Mouse (Mus musculus) lung, postnatal 0 days (tissue): ENCODE data around the gene Ogdhl. TPM values are rescaled to one million over a fixed set of nuclear protein-coding genes. Genes with fewer than 3 reads are reported as not detected.

Source experiments
- ATAC-seq: fragments of 200-750 bp; cut with Nextera tagmentation; 2 replicates; pipeline ENCODE4 v1.8.0; 2017; ENCODE audit warnings: moderate library complexity
- DNase-seq: peaks from one replicate; pipeline ENCODE4 v3.0.0-alpha.2; 2016; ENCODE audit warnings: low spot score
- H3K27ac ChIP-seq: fragments of 300-500 bp; sonication (generic); 2 replicates; pipeline ENCODE4 v1.5.1; 2014; ENCODE audit warnings: antibody characterized with exemption, mild to moderate bottlenecking, low read length, mixed read lengths
- H3K27me3 ChIP-seq: fragments of 300-500 bp; sonication (generic); replicated peaks from 2 replicates; pipeline ENCODE4 v1.6.1; 2014; ENCODE audit warnings: low read length, mixed read lengths; ENCODE audit not compliant: insufficient read depth
- H3K36me3 ChIP-seq: fragments of 300-500 bp; sonication (generic); 2 replicates; pipeline ENCODE4 v1.6.1; 2014; ENCODE audit warnings: low read length, mixed read lengths; ENCODE audit not compliant: insufficient read depth
- H3K4me1 ChIP-seq: fragments of 300-500 bp; sonication (generic); 2 replicates; pipeline ENCODE4 v1.6.1; 2014; ENCODE audit warnings: antibody characterized with exemption, low read depth, low read length, mixed read lengths; ENCODE audit not compliant: insufficient read depth
- H3K4me2 ChIP-seq: fragments of 300-500 bp; sonication (generic); replicated peaks from 2 replicates; pipeline ENCODE4 v1.6.1; 2014; ENCODE audit warnings: low read depth, mild to moderate bottlenecking, low read length, moderate library complexity, mixed read lengths
- H3K4me3 ChIP-seq: fragments of 300-500 bp; sonication (generic); 2 replicates; pipeline ENCODE4 v1.5.1; 2014; ENCODE audit warnings: low read depth, low read length
- H3K9ac ChIP-seq: fragments of 300-500 bp; sonication (generic); replicated peaks from 2 replicates; pipeline ENCODE4 v1.6.1; 2014; ENCODE audit warnings: low read depth, mild to moderate bottlenecking
- H3K9me3 ChIP-seq: fragments of 300-500 bp; sonication (generic); 2 replicates; pipeline ENCODE4 v1.6.1; 2016; ENCODE audit warnings: low read length, mixed read lengths
- CTCF ChIP-seq: IDR thresholded peaks from 2 replicates; pipeline ENCODE4 v1.5.1; 2016; ENCODE audit warnings: antibody characterized with exemption, mild to moderate bottlenecking
- EP300 ChIP-seq: IDR thresholded peaks from 2 replicates; pipeline ENCODE4 v1.6.1; 2016; ENCODE audit warnings: antibody characterized with exemption, mild to moderate bottlenecking, control low read depth
- WGBS: fragments of 180-500 bp; shearing (Covaris S2); extraction: QIAGEN DNeasy Blood & Tissue Kit; methylation state at CpG from one replicate; pipeline ENCODE4 v1.1.7; 2014; 5-methylcytosine and 5-hydroxymethylcytosine counted together
- polyA plus RNA-seq: library from polyadenylated mRNA; unstranded; fragments of >200 nt; fragmentation: Nextera tagmentation; extraction: Ambion mirVana; gene quantifications from 2 replicates; pipeline ENCODE4 v1.2.1, GENCODE M21; 2015

Ogdhl gene
- polyA plus RNA-seq, 1 experiment from 2014 or later = 1.1 TPM

- Histone ChIP-seq H3K4me3 (no peak overlapping the region), H3K27ac (no peak overlapping the region), H3K36me3 (no peaks in the 10 kb centered on the region), H3K4me1 (no peaks in the 10 kb centered on the region), H3K4me2 (no peak overlapping the region), H3K9me3 (no peaks in the 10 kb centered on the region), H3K9ac (no peak overlapping the region), H3K27me3 (no peaks in the 10 kb centered on the region)
- ATAC-seq = no peak
- TF ChIP-seq CTCF (no peak), EP300 (no peak)
- DNase-seq = no peak
- WGBS = 12% methylated on average over 4 of the region's 4 CpGs
Observed at GRCm38 (mm10) chr14:32317822-32318221, 4.0 kb upstream of the Ogdhl start.

- Histone ChIP-seq H3K27me3 (no peaks in the 10 kb centered on the region), H3K9me3 (no peaks in the 10 kb centered on the region), H3K27ac (no peak overlapping the region), H3K4me2 (no peak overlapping the region), H3K9ac (no peak overlapping the region), H3K4me3 (no peak overlapping the region), H3K4me1 (no peaks in the 10 kb centered on the region), H3K36me3 (no peaks in the 10 kb centered on the region)
- TF ChIP-seq EP300 = no peak
- no peak for TF ChIP-seq CTCF
- ATAC-seq = no peak
- no peak for DNase-seq
- 83% methylated on average over 5 of the region's 5 CpGs for WGBS
Observed at GRCm38 (mm10) chr14:32323221-32323620, 1.4 kb downstream of the Ogdhl start.

- Histone ChIP-seq H3K4me1 (no peaks in the 10 kb centered on the region), H3K4me2 (no peak overlapping the region), H3K27ac (no peak overlapping the region), H3K27me3 (no peaks in the 10 kb centered on the region), H3K4me3 (no peak overlapping the region), H3K36me3 (no peaks in the 10 kb centered on the region), H3K9ac (no peak overlapping the region), H3K9me3 (no peaks in the 10 kb centered on the region)
- ATAC-seq = no peak
- no peak for TF ChIP-seq EP300
- TF ChIP-seq CTCF = no peak
- DNase-seq = no peak
- WGBS = 82% methylated on average over 9 of the region's 9 CpGs
Observed at GRCm38 (mm10) chr14:32327366-32327765, 5.5 kb downstream of the Ogdhl start.

GRCm38 (mm10) chr14:32332515-32333445 lies 11.0 kb downstream of the Ogdhl start:
- no peak for ATAC-seq
- Histone ChIP-seq H3K27ac (no peak overlapping the region), H3K9ac (no peak overlapping the region), H3K4me1 (no peaks in the 10 kb centered on the region), H3K9me3 (no peaks in the 10 kb centered on the region), H3K4me3 (no peak overlapping the region), H3K27me3 (no peaks in the 10 kb centered on the region), H3K36me3 (no peaks in the 10 kb centered on the region), H3K4me2 (no peak overlapping the region)
- TF ChIP-seq CTCF (no peak), EP300 (no peak)
- WGBS = 82% methylated on average over 20 of the region's 20 CpGs
- no peak for DNase-seq

GRCm38 (mm10) chr14:32336021-32336420 lies 14.2 kb downstream of the Ogdhl start:
- Histone ChIP-seq H3K4me1 (no peaks in the 10 kb centered on the region), H3K9ac (no peak overlapping the region), H3K27me3 (no peaks in the 10 kb centered on the region), H3K27ac (no peak overlapping the region), H3K36me3 (no peaks in the 10 kb centered on the region), H3K4me3 (no peak overlapping the region), H3K9me3 (no peaks in the 10 kb centered on the region), H3K4me2 (no peak overlapping the region)
- no peak for TF ChIP-seq CTCF
- no peak for TF ChIP-seq EP300
- WGBS = 75% methylated on average over 6 of the region's 6 CpGs
- no peak for DNase-seq
- ATAC-seq = no peak

GRCm38 (mm10) chr14:32336547-32336946 lies 14.7 kb downstream of the Ogdhl start:
- WGBS = 78% methylated on average over 11 of the region's 11 CpGs
- TF ChIP-seq CTCF (no peak), EP300 (no peak)
- DNase-seq (no peak), ATAC-seq (no peak)
- Histone ChIP-seq H3K27me3 (no peaks in the 10 kb centered on the region), H3K4me2 (no peak overlapping the region), H3K9me3 (no peaks in the 10 kb centered on the region), H3K9ac (no peak overlapping the region), H3K36me3 (no peaks in the 10 kb centered on the region), H3K4me1 (no peaks in the 10 kb centered on the region), H3K4me3 (no peak overlapping the region), H3K27ac (no peak overlapping the region)
